Mouse (Mus musculus) retina, adult 2 months (tissue): Measurements from ENCODE around the gene Gsc.

Experiments
- DNase-seq: peaks from one replicate; pipeline ENCODE4 v3.0.0-alpha.2; 2012; ENCODE audit warnings: low read depth, low spot score

The Gsc gene

DNA sequence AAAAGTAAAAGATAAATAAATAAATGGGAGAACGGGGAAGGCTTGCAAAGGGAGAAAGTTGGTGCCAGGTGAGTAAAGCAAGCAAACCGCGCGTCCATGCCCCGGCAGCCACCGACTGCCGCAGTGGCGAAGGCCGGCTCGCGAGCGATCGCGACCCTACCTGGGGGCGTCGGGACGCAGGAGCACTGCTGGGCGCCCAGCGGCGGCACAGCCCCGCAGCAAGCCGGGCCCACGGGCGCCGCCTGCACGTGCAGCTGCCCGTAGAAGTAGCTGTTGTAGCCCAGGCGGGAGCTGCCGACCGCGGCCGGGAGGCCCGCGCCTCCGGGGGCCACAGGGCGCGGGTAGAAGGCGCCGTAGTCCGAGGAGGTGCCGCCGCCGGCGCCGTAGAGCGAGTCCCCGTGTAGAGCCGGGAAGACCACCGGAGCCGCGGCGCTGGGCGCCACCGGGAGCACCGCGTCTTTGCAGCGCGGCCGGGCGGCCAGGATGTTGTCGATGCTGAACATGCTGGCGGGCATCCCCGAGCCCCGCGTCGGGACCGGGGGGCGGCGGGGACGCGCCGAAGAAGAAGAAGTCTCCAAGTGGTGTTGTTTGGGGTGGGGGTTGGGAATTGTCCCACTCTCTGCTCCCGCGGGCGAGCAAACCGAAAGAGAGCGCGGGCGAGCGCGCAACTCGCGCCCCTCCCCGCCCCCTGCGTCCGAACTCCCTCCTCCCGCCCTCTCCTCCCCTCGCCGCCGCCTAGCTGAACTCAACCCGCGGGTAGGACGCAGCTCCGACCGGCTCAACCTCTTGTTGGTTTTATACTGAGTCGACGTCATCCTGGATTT, at the start of gene Gsc:
Gsc (minus strand) TSS at position 730 of the 824 bp plus-strand sequence.
- no peak for DNase-seq

DNA sequence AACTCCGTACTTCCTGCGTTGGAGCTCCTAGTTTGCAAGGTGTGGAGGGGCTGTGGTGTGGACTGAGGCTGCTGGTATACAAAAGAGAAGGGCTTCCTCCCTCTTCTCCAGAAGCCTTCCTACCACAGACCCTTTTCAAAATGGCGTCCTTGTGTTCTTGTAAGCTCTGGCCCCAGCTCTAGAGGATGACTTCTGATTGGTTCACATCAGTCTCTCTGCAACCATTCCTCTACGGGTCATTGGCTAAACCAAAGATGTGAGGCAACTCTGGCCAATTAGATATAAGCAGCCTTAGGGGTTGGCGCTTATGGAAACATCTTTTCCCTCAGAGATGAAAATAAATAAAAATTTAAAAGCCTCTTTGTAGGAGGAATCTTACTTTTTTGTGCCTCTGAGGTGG, 46.6 kb upstream of the Gsc start:
- no peak for DNase-seq

DNA sequence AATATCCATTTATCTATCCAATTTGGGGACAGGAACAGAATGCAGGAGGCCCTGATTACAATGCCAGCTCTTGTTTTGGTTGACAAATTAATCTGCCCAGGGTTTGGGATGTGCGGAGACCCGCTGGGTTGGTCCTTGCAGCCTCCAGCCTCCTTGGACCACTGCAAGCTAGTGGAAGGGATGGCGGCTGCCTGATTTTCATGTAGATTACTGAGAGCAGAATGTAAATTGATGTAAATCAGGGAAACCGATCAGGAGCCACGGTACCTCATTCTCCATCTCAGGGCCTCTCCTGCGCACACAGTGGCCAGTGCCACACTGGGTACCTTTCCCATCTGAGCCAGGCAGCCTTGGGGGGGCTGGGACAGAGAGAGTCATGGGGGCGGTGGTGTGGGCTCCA, 34.8 kb upstream of the Gsc start:
- no peak for DNase-seq

DNA sequence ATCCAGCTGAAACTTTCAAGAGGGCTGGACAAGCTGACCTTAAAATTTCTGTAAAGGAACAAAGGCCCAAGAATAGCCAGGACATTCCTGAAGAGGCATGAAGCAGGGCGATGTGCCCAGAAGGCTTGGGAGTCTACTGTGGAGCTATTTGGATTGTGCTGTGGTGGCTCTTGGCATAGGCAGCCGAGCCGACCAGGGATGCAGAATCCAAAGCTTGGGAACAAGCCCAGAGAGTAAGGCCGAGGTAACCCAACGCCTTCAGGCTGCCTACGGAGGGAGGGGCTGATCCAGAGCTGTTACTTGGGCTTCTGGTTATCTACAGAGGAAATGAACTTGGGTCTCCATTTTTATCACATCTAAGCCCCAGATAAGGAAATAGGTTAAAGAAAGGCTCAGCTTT, 18.9 kb upstream of the Gsc start:
- no peak for DNase-seq

DNA sequence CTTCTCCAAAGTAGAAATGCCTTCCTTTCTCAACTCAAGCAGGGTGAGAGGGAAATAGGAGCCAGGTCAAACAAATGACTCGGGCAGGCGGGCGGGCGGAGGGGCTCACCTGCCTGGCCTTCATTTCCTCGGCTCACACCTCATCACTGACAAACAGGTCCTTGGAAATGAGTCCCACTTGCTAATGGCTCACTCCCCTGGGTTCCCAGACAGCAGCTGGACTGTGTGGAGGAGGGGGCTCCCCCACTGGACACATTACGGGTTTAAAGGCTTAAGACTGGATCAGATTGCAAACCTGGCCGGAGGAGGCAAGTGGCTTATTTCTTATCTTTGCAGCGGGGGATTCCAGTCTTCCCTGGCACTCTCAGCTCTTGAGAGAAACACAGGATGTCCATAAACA, 13.1 kb upstream of the Gsc start:
- DNase-seq: no peak

DNA sequence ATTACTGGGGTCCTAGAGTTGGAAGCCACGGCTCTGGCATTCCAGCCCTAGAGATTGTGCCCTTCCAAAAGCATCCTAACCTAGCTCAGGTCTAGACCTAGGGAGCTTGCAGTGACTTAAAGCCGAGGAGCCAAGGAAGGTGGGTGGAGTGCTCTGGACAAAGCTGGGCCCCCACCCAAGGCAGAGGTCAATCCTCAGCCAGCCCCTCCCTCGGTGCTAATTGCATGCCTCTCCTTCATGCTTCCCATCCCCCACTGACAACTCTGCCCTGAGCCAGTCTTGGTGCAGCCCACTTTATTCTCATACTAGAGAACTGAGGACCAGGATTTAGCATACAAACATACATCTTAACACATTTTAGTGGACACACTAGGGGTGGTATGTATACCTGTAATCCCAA, 12.0 kb upstream of the Gsc start:
- no peak for DNase-seq

DNA sequence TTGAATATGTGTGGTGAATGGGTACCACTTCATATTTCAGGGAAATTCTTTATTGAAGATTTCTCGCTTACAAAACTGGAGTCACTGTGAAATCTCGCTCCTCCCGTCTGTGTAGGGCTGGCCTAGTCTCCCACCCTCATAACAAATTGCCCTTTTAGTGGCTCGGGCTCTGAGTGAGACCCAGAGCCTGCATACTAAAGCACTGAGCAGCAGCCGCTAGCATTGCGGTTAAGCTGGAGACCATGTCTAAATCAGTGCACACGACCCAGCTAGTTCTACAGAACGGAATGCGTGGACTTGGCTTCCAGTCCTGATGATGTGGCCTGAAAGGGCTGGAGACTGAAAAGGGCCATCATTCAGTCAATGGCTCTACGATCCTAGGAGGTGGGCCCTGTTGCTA, 7.9 kb upstream of the Gsc start:
- DNase-seq: no peak

DNA sequence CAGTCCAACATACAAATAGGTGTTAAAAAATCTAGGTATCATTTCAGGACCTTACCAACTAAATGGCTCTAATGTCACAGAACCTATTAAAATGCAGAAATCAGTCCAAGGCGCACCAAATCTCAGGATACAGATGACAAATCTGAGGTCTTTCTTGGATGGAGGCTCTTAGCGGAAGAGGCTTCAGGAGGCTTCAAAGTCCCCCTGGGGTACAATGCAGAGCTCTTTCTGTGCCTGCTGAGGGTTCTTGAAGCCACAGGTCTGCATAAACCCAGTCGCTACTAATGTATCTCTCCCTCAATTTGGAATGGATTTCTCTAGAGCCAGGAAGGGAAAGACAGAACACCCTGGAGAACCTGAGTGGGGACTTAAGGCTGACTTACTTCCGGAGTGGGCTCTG, 5.1 kb upstream of the Gsc start:
- DNase-seq: no peak

DNA sequence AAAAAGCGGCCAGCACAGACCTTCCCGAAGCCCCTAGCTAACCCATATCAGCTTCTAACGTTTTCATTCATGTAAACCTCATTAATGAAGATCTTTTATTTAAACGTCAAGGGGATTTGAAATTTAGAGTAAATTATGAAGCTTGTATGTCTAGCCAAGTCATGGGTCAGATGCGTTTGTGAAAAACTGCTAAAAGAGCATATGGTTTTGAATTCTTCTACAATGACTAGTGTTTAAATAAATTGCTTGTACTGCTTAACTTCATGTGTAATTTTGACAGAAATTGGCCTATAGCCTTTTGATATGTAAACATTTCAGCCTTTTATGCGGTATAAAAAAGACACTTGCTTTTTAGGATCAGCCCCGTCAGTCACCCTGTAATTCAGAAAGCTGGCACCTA, 4.4 kb upstream of the Gsc start:
- no peak for DNase-seq

DNA sequence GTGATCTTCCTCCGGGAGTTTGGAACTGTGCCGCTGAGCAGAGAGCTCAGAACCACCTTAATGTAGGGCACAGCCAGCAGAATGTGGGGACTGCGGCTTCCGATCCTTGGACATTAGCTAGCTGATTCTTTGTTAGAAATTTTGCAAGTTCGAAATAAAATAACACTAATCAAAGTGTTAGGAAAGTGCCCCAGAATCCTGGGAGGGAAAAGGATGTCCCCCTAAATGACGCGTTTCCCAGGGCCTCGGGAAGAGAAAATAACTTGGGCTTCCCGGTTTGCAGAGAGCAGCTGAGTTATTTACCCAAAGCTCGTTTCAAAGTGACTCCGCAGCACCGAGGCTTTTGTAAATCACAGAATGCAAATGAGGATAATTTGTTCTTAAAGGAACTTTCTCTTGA, 3.9 kb upstream of the Gsc start:
- DNase-seq: no peak

DNA sequence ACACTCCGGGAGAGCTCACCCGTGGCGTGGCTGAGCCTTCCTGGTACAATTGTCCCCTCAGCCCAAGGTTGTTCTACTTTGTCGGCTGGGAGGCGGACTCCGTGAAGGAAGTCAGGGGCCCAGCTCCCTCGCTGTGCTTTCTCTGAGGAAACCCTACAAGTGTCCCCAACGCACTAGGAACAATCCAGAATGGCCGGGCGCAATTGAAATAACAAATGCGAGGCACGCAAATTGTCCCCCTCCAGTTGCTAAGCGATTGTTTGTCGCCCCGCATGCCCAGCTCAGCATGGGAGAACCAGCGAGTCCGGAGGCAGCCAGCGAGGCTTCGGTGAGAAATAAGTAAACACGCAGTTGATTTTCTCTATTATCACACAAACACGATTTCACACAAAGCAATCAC, 2.8 kb upstream of the Gsc start:
- no peak for DNase-seq

DNA sequence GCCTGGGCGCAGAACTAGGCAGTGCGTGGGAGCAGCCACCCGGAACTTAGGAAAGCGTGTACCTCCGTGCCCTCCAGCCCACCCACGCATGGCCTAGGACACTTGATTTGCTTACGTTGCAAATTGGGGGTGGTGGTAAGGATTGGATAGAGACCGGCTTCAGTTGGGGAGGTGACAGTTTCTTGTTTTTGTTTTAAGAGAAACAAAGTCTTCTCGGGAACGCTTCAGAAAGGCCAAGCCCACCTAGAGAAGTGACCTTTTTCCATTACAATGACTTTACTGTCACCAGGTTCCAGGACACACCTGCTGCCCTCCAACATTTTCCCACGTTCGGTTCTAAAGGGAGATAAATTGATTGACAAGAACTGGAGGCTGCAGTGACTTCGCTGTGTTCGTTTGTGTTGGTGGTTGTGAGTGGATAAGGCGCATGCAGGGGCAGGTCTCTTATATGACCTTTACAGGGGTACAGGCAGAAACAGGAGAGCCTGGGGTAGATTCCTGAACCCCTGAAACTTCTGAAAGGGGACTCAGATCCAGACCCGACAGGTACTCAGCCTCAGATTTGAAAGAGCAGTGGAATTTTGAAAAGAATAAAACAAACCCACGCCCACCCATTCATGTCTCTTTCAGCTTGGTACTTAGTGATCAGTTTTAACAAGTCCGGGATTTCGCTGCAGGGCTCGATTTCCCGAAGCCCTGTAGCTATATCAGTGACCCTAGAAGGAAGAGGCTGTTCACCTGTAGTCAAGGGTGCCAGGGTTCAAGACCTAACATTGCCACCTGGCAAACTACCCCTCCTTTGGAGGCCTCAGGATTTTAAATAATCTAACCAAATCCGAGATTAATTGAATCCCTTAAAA, 2.0 kb upstream of the Gsc start:
- no peak for DNase-seq

DNA sequence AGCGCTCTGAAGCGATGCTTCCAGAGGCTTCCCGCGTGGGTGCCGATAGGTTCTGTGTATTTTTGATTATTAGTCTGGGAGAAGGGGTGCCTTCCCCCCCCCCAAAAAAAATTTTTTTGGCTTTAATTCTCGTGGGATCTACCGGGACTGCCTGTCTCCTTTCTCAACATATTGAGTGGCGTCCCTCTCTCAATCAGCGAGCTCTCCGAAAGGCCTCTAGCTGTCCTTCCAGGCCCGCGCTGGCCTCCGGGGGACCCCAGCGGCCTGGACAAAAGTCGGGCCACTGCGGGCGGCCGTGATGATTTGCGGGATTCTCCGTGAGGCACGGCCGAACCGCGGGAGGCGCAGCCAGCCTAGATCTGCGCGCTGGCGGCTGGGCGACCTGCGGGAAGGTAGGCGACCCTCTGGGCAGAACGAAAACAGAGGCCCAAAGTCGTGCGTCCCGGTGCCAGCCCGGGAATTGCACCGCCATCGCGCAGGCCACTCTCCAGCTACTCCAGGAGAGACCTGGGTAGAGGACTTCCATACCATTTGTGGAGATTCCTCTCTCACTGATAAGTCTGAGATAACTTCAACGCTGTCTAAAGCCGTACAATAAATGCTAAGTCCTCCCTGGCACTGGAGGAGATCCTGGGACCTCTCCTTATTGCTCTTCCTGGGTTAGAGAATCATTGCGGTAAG, 1.2 kb upstream of the Gsc start:
- DNase-seq: no peak

DNA sequence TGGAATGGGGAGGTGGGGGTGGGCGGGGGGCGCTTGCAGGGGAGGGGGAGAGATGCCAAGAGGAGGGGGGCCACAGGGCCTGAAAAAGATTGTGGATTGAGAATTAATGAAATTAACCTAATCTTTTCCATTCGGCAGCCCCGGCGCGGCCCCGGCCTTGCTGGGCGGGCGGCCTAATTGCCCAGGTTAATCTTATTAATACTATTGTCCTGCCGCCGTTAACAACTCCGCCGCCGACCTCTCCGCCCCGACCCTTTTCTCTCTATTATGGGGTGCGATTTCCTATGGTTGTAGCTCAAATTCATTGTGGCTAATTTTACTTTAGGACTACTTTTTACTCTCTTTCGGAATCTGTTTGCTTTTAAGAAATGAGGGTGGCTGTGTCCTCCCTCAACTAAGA, 362 bp upstream of the Gsc start:
- no peak for DNase-seq

DNA sequence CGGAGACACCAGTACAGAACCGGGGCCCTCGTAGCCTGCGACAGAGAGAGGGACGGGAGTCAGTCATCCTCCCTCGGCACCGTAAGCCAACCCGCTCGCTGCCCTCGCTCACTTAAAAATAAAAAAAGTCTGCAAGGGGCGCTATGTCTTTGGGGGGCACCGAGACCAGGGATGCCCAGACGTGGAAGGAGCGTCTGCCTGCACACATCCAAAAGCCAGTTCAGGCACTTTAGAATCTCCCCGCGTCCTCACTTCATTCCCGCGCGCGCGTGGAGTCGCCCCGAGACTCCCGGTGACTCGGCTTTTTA, 958 bp downstream of the Gsc start:
- DNase-seq: no peak

DNA sequence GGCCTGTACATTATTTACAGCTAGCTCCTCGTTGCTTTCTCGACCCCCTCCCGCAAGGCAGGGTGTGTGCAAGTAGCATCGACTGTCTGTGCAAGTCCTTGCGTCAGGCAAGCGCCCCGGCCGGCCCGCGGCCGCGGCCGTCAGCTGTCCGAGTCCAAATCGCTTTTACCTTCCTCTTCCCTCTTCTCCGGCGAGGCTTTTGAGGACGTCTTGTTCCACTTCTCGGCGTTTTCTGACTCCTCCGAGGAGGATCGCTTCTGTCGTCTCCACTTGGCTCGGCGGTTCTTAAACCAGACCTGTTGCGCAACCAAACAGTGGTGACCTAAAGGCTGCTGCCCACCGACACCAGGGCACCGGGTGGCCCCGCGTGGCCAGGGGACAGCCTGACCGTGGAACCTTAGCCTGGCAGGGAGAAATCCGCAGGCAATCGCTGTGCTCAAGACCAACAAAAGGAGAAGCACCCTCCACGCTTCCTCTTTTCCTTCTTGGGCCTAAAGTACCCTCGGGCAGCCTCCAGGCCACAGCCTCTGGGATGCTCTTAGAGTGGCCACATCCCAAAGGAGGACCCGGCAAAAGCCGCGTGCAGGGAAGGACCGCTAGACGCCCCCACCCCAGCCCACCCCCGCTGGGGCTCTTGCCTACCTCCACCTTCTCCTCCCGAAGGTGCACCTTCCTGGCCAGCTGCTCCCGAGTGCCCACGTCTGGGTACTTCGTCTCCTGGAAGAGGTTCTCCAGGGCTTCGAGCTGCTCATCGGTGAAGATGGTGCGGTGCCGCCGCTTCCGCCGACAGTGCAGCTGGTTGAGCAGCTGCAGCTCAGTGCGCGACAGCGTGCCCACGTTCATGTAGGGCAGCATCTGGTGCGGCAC, 1.5 kb downstream of the Gsc start:
- DNase-seq: no peak

DNA sequence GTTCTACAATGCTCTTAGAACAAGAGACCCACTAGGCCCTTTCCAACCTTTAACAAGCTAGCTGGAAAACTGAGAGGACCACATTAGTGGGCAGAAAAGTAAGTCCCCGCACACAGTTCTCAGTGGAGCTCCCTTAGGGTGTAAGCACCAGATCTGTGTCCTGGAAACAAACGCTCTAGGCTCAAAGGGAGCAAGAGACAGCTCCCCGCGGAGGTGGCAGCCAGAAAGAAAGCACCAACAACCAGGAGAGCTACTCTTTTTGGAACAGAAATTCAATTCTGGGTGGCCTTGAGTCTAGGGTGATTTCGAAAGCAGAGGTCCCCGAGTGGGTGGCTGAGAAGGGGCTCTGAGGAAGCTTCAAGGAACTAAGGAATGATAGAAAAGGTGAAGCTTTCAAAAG, 2.5 kb downstream of the Gsc start:
- no peak for DNase-seq

DNA sequence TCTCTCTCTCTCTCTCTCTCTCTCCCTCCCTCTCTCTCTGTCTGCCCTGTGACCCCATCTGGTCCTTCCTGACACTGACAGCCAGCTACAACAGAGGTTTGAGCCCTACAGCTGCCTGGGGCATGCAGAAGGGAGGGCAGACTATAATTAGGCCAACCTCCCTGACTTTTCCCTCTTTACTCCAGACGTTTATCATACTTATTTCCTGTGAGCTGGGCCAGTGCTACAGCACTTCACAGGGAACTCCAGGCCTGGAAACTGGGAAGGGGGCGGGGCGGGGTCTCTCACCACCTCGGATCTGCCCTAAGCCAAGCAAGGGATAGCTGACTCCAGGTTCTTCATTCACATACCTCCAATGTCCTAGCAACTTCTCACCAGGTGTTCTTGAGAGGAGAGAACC, 4.3 kb downstream of the Gsc start:
- DNase-seq: no peak

DNA sequence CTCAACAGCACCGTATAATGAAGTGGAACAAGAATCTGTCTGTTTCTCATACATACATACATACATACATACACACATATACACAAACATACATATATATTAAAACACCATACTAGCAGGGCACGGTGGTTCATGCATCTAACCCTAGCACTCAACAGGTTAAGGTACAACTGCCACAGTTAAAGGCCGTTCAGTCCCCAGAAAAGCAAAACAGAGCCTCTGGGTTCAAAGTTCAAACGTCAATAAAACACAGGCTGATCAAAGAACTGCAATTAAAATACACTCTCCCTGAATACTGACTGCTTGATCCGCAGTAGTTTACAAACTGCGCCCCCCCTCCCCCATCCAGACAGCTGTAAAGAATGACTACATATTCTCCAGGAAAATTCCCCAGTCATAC, 5.8 kb downstream of the Gsc start:
- no peak for DNase-seq

DNA sequence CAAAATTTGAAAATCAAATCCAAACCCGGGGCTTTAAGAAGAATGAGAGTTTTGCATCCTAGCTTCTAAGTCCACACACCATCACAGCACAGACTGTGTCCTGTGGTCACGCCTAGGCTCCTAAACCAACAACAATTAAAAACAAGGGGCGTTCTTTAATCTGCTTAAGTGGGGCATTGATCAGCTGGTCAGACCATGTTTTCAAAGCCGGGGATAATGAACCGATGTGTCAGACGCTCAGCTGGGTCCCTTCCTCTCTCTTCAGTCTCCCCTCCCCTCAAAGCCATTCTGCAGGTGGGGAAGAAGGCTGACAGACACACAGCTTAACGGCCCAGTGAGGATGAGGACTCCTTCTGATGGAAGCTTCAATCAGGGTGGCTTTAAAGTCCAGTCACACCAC, 6.2 kb downstream of the Gsc start:
- DNase-seq: no peak

DNA sequence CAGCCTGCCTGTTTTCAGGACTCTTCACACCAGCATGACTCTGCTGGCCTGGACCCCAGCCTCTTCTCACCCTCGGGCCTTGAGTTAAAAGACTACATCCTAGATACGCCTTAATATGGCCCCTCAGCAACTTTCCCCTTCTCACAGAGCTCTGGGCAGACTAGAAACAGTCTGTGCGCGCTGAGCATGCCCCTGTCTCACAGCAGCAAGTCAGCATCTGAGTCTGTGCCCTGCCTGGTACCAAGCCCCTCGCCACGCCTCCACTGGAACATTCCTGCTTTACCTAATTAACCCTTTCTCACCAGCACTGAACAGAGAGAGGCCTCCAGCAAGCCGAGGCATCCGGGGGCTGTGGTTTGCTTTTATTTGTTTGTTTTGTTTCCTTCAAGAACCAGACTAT, 11.8 kb downstream of the Gsc start:
- no peak for DNase-seq

DNA sequence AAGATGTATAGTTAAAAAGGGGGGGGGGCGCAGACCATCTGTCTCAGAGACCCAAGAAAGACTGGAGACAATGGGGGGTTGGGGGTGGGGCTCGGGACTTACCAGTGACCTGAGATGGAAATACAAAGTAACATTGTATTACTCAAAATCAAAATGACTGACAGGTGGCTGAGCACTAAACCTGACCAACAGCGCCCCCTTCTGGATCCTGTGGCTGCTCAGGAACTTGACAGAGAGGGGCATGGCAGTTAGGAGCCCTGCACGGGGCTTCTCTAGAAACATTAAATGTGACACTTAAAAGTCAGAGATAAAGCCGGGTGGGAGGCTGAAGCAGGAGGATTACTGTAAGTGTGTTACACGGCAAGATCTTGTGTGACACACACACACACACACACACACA, 13.8 kb downstream of the Gsc start:
- no peak for DNase-seq
